Mouse (Mus musculus): ENCODE results near the gene Vmn1r196.
"Not testable (repeated sequence)": the region's sequence is repeated elsewhere in the genome, so short reads cannot be mapped to it uniquely, and the experiment has no call there.

The Vmn1r196 gene

GRCm38 (mm10) chr13:22289620-22290019, at the start of gene Vmn1r196:
Vmn1r196 (plus strand) TSS chr13:22289920.
- DNase-seq (ENCODE audit: low spot score in 2 of 2), result no peak

GRCm38 (mm10) chr13:22243915-22244314, 45.8 kb upstream of the Vmn1r196 start, which contains the start of gene Vmn1r194:
Vmn1r194 (plus strand) TSS chr13:22244215.
- no peak for DNase-seq (ENCODE audit: low spot score in 2 of 2)

- DNase-seq (ENCODE audit: low spot score in 2 of 2), result not testable (repeated sequence)
Observed at GRCm38 (mm10) chr13:22270222-22270621, 19.5 kb upstream of the Vmn1r196 start, which contains the start of gene Vmn1r195. Vmn1r195 (plus strand) TSS chr13:22270522.

- DNase-seq (ENCODE audit: low spot score in 2 of 2), result no peak
Observed at GRCm38 (mm10) chr13:22271721-22272120, 18.0 kb upstream of the Vmn1r196 start.

- DNase-seq (ENCODE audit: low spot score in 2 of 2), result no peak
Observed at GRCm38 (mm10) chr13:22284578-22284977, 5.1 kb upstream of the Vmn1r196 start.

GRCm38 (mm10) chr13:22308075-22308474, 18.4 kb downstream of the Vmn1r196 start:
- DNase-seq (ENCODE audit: low spot score in 2 of 2), result not testable (repeated sequence)

- DNase-seq (ENCODE audit: low spot score in 2 of 2), result no peak
Observed at GRCm38 (mm10) chr13:22315361-22315760, 25.6 kb downstream of the Vmn1r196 start.

GRCm38 (mm10) chr13:22317366-22317765, 27.6 kb downstream of the Vmn1r196 start:
- no peak for DNase-seq (ENCODE audit: low spot score in 2 of 2)

- DNase-seq (ENCODE audit: low spot score in 2 of 2), result no peak
Observed at GRCm38 (mm10) chr13:22320091-22320490, 30.4 kb downstream of the Vmn1r196 start.

- DNase-seq (ENCODE audit: low spot score in 2 of 2), result no peak
Observed at GRCm38 (mm10) chr13:22324289-22324688, 34.6 kb downstream of the Vmn1r196 start, which contains the start of gene Vmn1r197. Vmn1r197 (plus strand) TSS chr13:22324589.

- DNase-seq (ENCODE audit: low spot score in 2 of 2), result no peak
Observed at GRCm38 (mm10) chr13:22333269-22333668, 43.5 kb downstream of the Vmn1r196 start.

GRCm38 (mm10) chr13:22335565-22335964, 45.8 kb downstream of the Vmn1r196 start:
- no peak for DNase-seq (ENCODE audit: low spot score in 2 of 2)
